Mouse (Mus musculus) embryonic fibroblast, embryonic 13.5 days (primary cell): ENCODE data around the gene Acbd3. TPM values are rescaled to one million over a fixed set of nuclear protein-coding genes. Genes with fewer than 3 reads are reported as not detected.

Experiments
- H3K27ac ChIP-seq: 2 replicates; pipeline ENCODE4 v1.5.1; 2012; ENCODE audit warnings: low read length, control low read depth, inconsistent platforms; ENCODE audit not compliant: insufficient read depth
- H3K4me1 ChIP-seq: 2 replicates; pipeline ENCODE4 v1.6.1; 2011; ENCODE audit warnings: low read length; ENCODE audit not compliant: control insufficient read depth, insufficient read depth
- H3K4me3 ChIP-seq: 2 replicates; pipeline ENCODE4 v1.5.1; 2011; ENCODE audit warnings: mild to moderate bottlenecking, control low read depth, low read length; ENCODE audit not compliant: insufficient read depth
- CTCF ChIP-seq: IDR thresholded peaks from 2 replicates; pipeline ENCODE4 v1.5.1; 2011; ENCODE audit warnings: mild to moderate bottlenecking, control low read depth, low read length, moderate library complexity, borderline replicate concordance; ENCODE audit not compliant: insufficient read depth
- POLR2A ChIP-seq: IDR thresholded peaks from 2 replicates; pipeline ENCODE4 v1.6.1; 2011; ENCODE audit warnings: low read depth, mild to moderate bottlenecking, control low read depth, low read length, moderate library complexity
- polyA plus RNA-seq: library from polyadenylated mRNA; stranded (reverse); fragments of >200 nt; gene quantifications from 2 replicates; pipeline ENCODE4 v1.2.4, GENCODE M21; 2011; ENCODE audit warnings: low read depth; ENCODE audit not compliant: missing spikeins, insufficient read length

Acbd3 gene
- polyA plus RNA-seq, 1 experiment: 66.3 TPM

DNA sequence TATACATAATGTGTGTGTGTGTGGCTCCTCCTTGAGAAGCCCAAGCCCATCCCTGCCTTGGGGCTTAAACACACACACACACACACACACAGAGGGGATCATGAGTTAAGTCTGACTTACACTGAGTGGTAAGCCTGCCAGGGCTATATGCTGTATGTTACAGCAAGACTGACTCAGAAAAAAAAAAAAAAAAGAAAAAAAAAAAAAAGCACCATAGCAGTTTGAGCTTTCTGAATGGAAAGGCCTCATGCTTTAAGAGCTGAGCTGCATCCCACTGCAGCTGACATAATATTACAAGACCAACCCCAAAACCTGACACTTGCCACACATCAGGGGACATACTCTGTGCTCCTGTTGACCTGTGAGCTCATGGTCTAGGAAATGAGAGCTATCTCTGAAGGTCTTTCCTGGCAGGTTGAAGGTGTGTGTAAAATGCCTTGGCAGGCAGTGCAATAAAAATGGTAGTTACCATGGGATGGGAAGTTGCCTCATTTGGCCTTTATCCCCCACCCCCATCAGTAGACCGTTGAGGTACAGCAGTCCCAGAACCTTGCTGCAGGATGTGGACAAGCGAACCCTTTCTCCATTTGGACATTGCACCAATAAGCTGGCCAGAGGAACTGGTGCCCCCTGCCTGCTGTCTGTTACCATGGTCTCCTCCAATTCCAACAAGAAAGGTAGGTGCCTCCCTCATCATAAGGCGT is 31.6 kb downstream of the Acbd3 start:
- Histone ChIP-seq H3K27ac (no peak overlapping the region), H3K4me3 (no peak overlapping the region), H3K4me1 (no peaks in the 10 kb centered on the region)
- TF ChIP-seq CTCF (no peak), POLR2A (no peak)

DNA sequence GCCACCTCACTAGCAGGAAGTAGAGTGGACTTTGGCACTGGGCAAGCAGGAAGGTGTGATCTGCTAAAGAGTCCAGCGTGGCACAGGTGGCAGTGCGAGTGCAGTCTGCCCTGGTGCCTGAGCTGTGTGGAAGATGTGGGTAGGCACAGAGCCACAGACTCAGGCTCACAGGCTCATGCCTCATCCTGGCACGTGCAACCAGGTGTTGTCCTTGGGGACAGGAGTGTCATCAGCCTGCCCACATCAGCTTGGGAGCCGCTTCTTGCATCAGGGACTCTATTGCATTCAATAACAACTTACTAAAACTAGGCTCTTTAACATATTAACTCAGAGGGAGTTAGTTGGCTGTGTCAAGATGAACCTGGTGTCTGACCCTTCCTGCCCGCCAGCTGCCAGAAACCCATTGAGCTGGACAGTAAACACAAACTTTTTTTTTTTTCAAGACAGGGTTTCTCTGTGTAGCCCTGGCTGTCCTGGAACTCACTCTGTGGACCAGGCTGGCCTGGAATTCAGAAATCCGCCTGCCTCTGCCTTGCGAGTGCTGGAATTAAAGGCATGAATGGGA is 32.2 kb downstream of the Acbd3 start:
- no peak for TF ChIP-seq CTCF
- no peak for TF ChIP-seq POLR2A
- H3K27ac ChIP-seq: no peak overlapping the region
- no peak overlapping the region for H3K4me3 ChIP-seq
- no peaks in the 10 kb centered on the region for H3K4me1 ChIP-seq

DNA sequence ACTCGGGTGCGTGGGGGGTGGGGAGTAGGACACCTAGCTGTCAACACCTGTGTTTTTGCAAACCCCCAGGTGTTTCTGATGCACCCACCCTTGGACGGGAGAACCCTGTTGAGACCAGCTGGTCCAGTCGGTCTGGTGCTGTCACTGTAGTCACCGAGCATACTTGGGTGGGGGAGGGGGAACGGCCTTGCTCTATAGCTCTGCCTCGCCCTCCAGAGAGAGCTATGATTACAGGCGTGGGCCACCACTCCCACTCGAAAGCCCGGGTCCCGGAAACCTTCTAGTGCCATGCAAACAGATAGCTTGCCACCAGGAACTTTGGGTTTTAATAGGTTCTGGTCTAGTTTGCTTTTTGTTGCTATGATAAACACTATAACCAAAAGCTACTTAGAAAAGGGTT is 36.3 kb downstream of the Acbd3 start:
- TF ChIP-seq POLR2A: no peak
- no peak for TF ChIP-seq CTCF
- no peak overlapping the region for H3K27ac ChIP-seq
- no peak overlapping the region for H3K4me3 ChIP-seq
- H3K4me1 ChIP-seq: no peaks in the 10 kb centered on the region

DNA sequence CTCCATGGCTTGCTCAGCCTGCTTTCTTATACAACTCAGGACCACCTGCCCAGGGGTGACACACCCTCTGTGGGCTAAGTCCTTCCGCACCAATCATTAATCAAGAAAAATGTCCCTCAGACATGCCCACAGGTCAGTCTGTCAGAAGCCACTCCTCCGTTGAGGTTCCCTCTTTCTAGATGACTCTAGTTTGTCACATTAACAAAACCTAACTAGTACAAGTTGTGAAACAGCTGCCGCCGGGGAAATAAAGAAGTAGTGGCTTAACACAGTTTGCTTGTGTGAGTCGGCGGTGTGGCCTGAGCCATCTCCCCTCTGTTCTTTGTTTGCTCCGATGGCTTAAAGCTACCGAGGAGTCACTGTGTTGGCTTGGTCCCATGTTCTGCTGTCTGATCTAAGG is 36.8 kb downstream of the Acbd3 start:
- Histone ChIP-seq H3K27ac (no peak overlapping the region), H3K4me1 (no peaks in the 10 kb centered on the region), H3K4me3 (no peak overlapping the region)
- TF ChIP-seq POLR2A (no peak), CTCF (no peak)

DNA sequence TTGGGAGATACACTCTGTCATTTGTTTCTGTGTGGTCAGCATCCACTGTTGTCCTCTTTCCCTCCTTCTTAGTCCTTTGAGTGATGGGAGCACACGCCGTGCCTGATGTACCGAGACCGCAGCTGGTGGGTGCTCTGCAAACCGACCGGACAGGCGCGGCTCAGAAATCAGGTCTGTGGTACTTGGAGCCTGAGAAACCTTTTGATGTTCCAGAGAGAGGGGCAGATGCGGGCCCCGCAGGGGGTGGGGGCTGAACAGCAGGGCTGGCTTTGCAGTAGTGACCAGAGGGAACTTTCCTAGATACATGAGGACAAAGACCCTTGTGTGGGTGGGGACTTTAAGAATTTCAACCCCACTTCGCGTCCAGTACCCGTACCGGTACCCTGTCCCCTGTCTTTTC is 37.5 kb downstream of the Acbd3 start:
- H3K4me3 ChIP-seq: 0 out of 2 replicates have a peak overlapping the region, but pooled peaks have one; percentile 9
- H3K27ac ChIP-seq: no peak overlapping the region
- H3K4me1 ChIP-seq: no peaks in the 10 kb centered on the region
- TF ChIP-seq CTCF (no peak), POLR2A (no peak)

DNA sequence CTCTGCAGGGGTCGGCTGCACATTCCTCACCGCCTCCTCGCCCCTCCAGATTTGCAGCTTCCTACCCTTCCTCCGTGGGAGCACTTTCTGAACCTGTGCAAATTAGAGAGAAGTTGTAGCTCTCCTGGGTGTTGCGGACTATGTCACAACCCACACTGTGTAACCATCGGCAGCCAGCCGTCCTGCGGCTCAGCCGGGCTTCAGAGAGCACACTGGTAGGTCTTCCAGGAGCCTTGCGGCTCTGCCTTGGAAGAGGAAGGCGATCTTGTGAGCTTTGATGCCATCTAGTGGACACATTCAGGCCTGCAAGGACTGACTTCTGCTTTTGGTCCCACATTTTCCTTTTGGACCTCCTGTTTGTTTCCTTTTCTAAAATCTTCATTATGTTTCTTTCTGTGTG is 38.0 kb downstream of the Acbd3 start:
- Histone ChIP-seq H3K4me3 (peak overlapping the region; percentile 9; the same call in 1 of the 2 replicates), H3K4me1 (no peaks in the 10 kb centered on the region), H3K27ac (no peak overlapping the region)
- peak; percentile 58; the same call in 1 of the 2 replicates for TF ChIP-seq CTCF
- TF ChIP-seq POLR2A: no peak

DNA sequence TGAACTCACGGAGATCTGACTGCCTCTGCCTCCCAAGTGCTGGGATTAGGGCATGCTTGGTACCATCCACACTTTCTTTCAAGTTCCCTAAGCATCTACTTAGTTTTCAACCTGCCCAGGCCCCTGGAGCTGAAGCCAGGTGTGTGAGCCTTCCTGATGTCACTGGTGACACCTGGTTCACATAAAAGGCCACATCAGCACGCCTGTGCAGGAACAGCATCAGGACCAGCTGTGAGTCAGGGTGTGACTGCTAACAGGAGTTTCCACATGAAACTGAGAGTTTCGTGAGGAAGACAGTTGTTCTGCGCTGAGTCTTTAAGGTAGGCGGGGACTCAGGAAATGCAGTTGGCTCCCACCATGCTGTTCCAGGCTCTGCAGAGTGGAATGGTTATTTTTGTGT is 39.5 kb downstream of the Acbd3 start:
- TF ChIP-seq POLR2A (no peak), CTCF (no peak)
- Histone ChIP-seq H3K27ac (no peak overlapping the region), H3K4me3 (no peak overlapping the region), H3K4me1 (no peaks in the 10 kb centered on the region)

DNA sequence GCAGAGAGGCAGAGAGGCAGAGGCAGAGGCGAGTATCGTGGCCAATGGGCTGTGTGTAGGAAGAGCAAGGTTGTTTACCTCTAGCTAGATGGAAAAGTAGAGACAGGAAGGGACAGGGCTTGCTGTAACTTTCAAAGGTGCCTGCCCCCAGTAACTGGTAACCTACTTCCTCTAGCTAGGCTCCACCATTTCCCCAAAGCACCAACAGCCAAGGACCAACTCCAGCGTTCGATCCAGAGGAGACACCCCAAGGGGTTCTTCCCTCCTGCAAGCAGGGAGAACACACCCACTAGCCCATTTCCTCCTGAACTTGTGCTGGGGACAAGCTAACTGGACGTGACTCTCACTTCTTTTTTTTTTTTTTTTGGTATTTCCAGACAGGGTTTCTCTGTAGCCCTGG is 40.7 kb downstream of the Acbd3 start:
- no peak overlapping the region for H3K27ac ChIP-seq
- no peaks in the 10 kb centered on the region for H3K4me1 ChIP-seq
- TF ChIP-seq POLR2A (no peak), CTCF (no peak)
- no peak overlapping the region for H3K4me3 ChIP-seq

DNA sequence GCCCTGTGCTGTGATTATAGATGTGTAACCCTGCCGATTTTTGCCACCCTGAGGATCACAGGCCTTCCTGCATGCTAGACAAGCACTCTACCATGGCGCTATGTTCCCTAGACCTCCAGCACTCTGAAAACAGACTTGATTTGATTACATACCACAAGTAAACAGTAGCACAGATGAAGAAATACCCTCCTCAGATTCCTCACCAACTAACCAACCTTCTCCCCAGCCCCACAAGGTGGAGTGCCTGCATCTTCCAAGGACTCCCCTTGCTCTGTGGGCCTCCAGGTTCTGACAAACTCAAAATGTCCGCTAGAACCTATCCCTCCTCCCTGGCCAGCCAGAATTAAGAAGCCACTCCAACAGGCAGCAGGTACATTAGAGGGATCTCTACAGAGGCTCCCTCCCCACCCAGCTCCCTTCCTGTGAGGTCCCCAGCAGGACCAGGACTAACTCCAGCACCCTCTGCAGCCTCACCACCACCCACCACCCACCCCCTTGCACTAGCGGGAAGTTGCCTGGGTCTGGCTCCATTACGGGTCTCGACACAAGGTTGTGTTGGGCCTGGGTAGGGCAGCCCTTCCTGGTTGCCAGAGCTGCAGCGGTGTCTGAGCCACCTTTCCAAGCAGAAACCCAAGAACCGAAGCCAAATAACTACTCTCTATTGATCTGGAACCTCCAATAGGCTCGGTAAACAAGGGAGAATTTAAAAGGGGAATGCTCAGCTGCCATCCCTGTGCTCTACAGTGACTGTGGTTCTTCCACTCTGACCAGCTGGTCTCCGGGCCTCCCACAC is 41.9 kb downstream of the Acbd3 start:
- Histone ChIP-seq H3K27ac (no peak overlapping the region), H3K4me1 (no peaks in the 10 kb centered on the region), H3K4me3 (peak overlapping the region; percentile 36)
- TF ChIP-seq CTCF (no peak), POLR2A (no peak)
